Mouse (Mus musculus) lung, postnatal 0 days (tissue): ENCODE measurements at regions not wholly inside any gene's neighbourhood (a gene's known extent, or its start where the extent isn't known, plus 50 kb on each side); places are given as distances from the start of the nearest gene placed in this dataset.

ENCODE experiments used
- ATAC-seq: fragments of 200-750 bp; cut with Nextera tagmentation; 2 replicates; pipeline ENCODE4 v1.8.0; 2017; ENCODE audit warnings: moderate library complexity
- DNase-seq: peaks from one replicate; pipeline ENCODE4 v3.0.0-alpha.2; 2016; ENCODE audit warnings: low spot score
- H3K27ac ChIP-seq: fragments of 300-500 bp; sonication (generic); 2 replicates; pipeline ENCODE4 v1.5.1; 2014; ENCODE audit warnings: antibody characterized with exemption, mild to moderate bottlenecking, low read length, mixed read lengths
- H3K27me3 ChIP-seq: fragments of 300-500 bp; sonication (generic); replicated peaks from 2 replicates; pipeline ENCODE4 v1.6.1; 2014; ENCODE audit warnings: low read length, mixed read lengths; ENCODE audit not compliant: insufficient read depth
- H3K36me3 ChIP-seq: fragments of 300-500 bp; sonication (generic); 2 replicates; pipeline ENCODE4 v1.6.1; 2014; ENCODE audit warnings: low read length, mixed read lengths; ENCODE audit not compliant: insufficient read depth
- H3K4me1 ChIP-seq: fragments of 300-500 bp; sonication (generic); 2 replicates; pipeline ENCODE4 v1.6.1; 2014; ENCODE audit warnings: antibody characterized with exemption, low read depth, low read length, mixed read lengths; ENCODE audit not compliant: insufficient read depth
- H3K4me2 ChIP-seq: fragments of 300-500 bp; sonication (generic); replicated peaks from 2 replicates; pipeline ENCODE4 v1.6.1; 2014; ENCODE audit warnings: low read depth, mild to moderate bottlenecking, low read length, moderate library complexity, mixed read lengths
- H3K4me3 ChIP-seq: fragments of 300-500 bp; sonication (generic); 2 replicates; pipeline ENCODE4 v1.5.1; 2014; ENCODE audit warnings: low read depth, low read length
- H3K9ac ChIP-seq: fragments of 300-500 bp; sonication (generic); replicated peaks from 2 replicates; pipeline ENCODE4 v1.6.1; 2014; ENCODE audit warnings: low read depth, mild to moderate bottlenecking
- H3K9me3 ChIP-seq: fragments of 300-500 bp; sonication (generic); 2 replicates; pipeline ENCODE4 v1.6.1; 2016; ENCODE audit warnings: low read length, mixed read lengths
- CTCF ChIP-seq: IDR thresholded peaks from 2 replicates; pipeline ENCODE4 v1.5.1; 2016; ENCODE audit warnings: antibody characterized with exemption, mild to moderate bottlenecking
- EP300 ChIP-seq: IDR thresholded peaks from 2 replicates; pipeline ENCODE4 v1.6.1; 2016; ENCODE audit warnings: antibody characterized with exemption, mild to moderate bottlenecking, control low read depth
- WGBS: fragments of 180-500 bp; shearing (Covaris S2); extraction: QIAGEN DNeasy Blood & Tissue Kit; methylation state at CpG from one replicate; pipeline ENCODE4 v1.1.7; 2014; 5-methylcytosine and 5-hydroxymethylcytosine counted together

DNA sequence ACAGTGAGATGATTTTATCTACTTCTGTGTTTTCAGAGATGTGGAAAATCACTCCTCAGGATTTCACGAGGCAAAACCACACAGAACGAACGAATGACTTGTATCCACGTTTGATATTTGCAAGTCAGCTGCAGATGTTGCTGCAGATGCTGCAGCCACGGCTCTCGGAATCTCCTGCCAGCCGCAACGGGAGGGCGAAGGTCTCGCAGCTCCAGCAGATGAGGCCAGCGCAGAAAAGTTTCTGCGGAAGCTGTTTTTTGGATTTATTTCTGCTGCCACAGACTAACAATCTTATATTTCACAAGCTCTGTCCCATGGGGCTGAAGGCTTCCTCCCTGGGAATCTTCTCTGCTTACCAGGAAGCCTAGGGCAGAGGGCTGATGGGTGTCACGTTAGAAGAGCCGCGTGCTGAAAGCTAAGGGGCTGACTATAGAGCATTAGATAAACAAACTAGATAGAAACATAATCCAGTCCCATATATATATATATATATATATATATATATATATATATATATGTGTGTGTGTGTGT lies 61.5 kb upstream of the Igfbp7 start:
- Histone ChIP-seq H3K27me3 (no peaks in the 10 kb centered on the region), H3K9me3 (no peaks in the 10 kb centered on the region), H3K4me3 (no peak overlapping the region), H3K27ac (no peak overlapping the region), H3K4me2 (no peak overlapping the region), H3K9ac (no peak overlapping the region), H3K36me3 (no peaks in the 10 kb centered on the region), H3K4me1 (no peaks in the 10 kb centered on the region; the same call in 1 of the 2 replicates)
- no peak for DNase-seq
- TF ChIP-seq CTCF = no peak
- ATAC-seq = no peak
- 60% methylated on average over 15 of the region's 15 CpGs for WGBS

DNA sequence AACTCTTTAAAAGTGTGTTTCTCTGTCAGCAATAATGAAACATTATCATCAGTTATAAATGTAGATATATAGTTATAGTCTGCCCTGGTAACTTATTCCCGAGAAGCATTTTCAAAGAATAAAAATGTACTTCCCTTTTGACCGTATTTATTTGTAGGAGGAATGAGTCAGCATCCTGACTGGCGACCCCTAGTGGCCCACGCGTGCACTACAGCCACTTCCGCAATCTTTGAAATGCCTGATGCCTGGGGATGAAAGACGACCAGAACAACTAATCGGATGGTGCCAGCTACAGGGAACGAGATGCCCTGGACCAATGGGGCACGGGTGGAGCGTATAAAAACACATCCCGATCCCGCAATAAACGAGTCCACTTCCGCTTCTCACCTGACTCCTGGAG lies 60.6 kb upstream of the Igfbp7 start:
- H3K9ac ChIP-seq = no peak overlapping the region
- no peak overlapping the region for H3K4me2 ChIP-seq
- TF ChIP-seq CTCF (peak; percentile 90), EP300 (no peak)
- DNase-seq (peak; percentile 43), ATAC-seq (no peak)
- H3K36me3 ChIP-seq = no peaks in the 10 kb centered on the region
- 62% methylated on average over 15 of the region's 15 CpGs for WGBS
- no peak overlapping the region for H3K4me3 ChIP-seq
- H3K27ac ChIP-seq = no peak overlapping the region
- H3K9me3 ChIP-seq = no peaks in the 10 kb centered on the region
- H3K4me1 ChIP-seq = no peaks in the 10 kb centered on the region; the same call in 1 of the 2 replicates
- H3K27me3 ChIP-seq = no peaks in the 10 kb centered on the region

DNA sequence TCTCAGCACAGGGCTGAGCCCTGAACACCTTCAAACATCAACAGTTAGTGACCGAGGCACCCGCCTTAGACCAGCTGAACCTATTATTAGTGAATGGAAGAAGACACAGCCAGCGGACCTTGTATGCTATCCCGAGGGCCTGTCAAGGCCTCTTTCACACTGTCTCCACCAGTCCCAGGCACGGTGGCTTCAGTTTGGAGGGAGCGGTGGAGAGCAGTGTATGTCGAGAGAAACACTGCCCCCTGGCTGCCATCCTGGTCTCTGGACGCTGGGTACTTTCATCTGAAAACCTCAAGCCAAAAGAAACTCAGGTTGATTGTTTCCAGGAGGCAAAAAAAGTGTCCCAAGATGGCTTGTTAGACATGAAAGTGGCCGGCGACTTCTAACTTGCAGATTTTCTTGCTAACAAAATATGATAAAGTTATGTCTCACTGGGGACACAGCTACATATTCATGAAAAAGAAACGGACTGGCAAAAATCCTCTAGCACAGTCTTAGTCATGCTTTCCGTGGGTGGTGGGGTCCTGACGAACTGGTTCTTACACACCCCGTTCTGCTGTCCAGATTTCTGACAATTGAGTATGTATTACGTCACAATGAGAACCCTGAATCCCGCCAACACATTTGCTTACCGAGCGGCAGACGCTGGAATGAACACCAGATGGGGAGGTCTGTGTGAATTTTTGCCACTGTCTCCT lies 57.2 kb upstream of the Igfbp7 start:
- DNase-seq (peak; percentile 56), ATAC-seq (peak; percentile 53)
- Histone ChIP-seq H3K4me1 (no peaks in the 10 kb centered on the region; the same call in 1 of the 2 replicates), H3K27me3 (no peaks in the 10 kb centered on the region), H3K9ac (no peak overlapping the region), H3K4me3 (no peak overlapping the region), H3K4me2 (no peak overlapping the region), H3K36me3 (no peaks in the 10 kb centered on the region), H3K27ac (no peak overlapping the region), H3K9me3 (no peaks in the 10 kb centered on the region)
- WGBS = 53% methylated on average over 19 of the region's 19 CpGs
- TF ChIP-seq EP300 (no peak), CTCF (peak; percentile 80)

DNA sequence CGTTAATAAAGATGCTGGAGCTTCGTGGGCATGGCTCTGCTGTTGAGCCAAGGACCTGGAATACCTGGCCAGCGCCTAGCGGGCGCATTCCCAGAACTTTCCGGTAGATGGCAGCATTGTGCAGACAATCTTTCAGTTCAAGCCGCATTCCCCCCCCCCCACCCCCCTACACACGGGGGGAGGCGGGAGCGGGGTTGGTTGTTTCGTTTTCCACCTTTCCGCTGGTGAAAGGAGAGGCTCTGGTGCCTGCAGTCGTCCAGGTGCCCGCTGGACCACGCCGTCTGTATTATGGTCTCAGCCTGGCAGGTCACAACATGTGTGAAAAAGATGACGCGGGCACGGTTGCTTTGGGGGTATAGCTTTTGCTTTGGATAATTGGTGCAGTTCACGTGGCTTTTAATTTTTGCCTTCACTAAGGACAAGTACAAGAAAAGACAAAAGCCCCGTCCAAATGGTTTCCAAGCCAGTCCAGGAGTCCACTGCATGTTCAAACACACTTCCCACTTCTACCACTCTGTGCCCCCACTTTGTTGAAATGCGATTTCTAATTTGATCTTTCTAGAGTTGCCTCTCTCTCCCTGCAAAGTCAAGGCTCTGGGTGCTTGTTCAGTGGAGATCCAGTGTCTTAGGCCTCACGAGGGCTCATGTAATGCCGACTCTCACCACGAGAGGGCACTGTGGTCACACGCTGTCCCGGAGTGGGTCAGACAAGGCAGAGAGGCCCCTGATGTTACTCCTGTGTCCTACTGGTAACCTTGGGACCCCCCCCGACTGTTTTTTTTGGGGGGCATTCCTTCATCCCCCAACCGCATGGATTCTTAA lies 52.3 kb upstream of the Igfbp7 start:
- H3K36me3 ChIP-seq = no peaks in the 10 kb centered on the region
- peak; percentile 85 for DNase-seq
- peak; percentile 93 for ATAC-seq
- WGBS = under 1% methylated on average over 29 of the region's 29 CpGs
- no peaks in the 10 kb centered on the region; the same call in 1 of the 2 replicates for H3K4me1 ChIP-seq
- H3K9ac ChIP-seq = 0 out of 2 replicates have a peak overlapping the region, but pooled peaks have one; percentile 6
- peak overlapping the region; percentile 62 for H3K4me3 ChIP-seq
- peak overlapping the region; percentile 59 for H3K4me2 ChIP-seq
- TF ChIP-seq EP300 = no peak
- TF ChIP-seq CTCF = peak; percentile 97
- peak overlapping the region; percentile 47; the same call in 1 of the 2 replicates for H3K27ac ChIP-seq
- H3K9me3 ChIP-seq = no peaks in the 10 kb centered on the region
- no peaks in the 10 kb centered on the region for H3K27me3 ChIP-seq
